Mouse (Mus musculus) hematopoietic stem cell, adult 5-6 weeks (primary cell): Measurements from ENCODE around the gene Iqgap2. TPM values are rescaled to one million over a fixed set of nuclear protein-coding genes. Genes with fewer than 3 reads are reported as not detected.

Experiments
- ATAC-seq, 2 experiments: fragments of 125-278 bp in 1 of 2; replicated peaks in 1 of 2; 2 replicates each; pipeline ENCODE4 v1.8.0; 2016 to 2017; ENCODE audit warnings: inconsistent platforms in 2 of 2, mild to moderate bottlenecking in 2 of 2, moderate number of reproducible peaks in 2 of 2, low read depth in 1 of 2, moderate TSS enrichment in 1 of 2; ENCODE audit not compliant: low FRiP score in 2 of 2, poor library complexity in 2 of 2, severe bottlenecking in 2 of 2, insufficient read depth in 1 of 2, low TSS enrichment in 1 of 2
- total RNA-seq: library from RNA; stranded (forward); fragments of 172-1452, 232-1000 nt; gene quantifications from 2 replicates; pipeline ENCODE4 v1.2.3, GENCODE M21; 2017

The Iqgap2 gene
- total RNA-seq, 1 experiment from 2014 or later = 234 TPM

DNA sequence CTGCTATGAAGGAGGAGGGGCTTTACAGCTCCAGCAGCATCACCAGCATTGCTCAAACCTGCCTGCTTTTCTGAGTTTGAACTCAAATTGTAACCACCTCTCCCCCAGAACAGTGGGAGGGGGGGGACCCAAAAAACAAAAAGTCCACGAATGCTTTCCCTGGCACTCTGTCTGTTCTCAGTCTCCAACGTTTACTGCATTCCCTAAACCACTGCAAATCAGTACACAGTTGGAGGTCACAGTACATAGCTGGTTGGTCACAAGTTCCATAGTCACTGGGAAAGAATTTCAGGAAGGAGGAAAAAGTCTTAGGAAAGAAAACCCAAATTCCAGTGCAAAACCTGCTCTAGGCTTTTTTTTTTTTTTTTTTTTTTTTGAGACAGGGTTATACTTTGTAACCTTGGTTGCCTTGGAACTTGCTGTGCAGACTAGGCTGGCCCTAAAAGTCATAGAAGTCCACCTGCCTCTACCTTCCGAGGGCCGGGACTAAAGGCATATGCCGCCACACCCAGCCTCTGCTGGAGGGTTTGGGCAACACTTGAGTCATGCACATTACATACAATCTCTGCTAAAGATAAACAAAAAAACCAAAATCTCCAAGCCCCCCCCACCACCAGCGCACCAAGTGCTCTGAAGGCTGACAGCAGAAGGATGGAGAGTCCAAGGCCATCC lies 283.2 kb downstream of the Iqgap2 start:
- ATAC-seq = no peak

DNA sequence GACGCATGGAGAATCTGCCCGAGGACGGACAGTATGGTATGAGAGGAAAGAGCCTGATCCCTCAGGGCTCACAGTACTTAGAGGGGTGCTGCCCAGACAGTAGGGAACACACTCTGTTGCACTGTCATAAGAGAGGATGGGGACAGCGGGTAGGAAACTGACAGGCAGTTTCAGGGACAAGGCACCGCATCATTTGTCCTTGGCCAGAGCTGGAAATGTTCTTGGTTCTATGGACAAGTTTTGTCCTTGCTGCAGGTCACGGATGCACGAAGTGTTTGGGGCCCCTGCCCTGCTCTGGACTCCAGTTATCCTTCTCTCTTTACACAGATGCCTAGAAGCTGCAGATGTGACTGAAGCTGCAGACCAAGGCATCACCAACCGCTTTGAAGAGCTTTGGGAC lies 284.7 kb downstream of the Iqgap2 start:
- ATAC-seq = no peak

DNA sequence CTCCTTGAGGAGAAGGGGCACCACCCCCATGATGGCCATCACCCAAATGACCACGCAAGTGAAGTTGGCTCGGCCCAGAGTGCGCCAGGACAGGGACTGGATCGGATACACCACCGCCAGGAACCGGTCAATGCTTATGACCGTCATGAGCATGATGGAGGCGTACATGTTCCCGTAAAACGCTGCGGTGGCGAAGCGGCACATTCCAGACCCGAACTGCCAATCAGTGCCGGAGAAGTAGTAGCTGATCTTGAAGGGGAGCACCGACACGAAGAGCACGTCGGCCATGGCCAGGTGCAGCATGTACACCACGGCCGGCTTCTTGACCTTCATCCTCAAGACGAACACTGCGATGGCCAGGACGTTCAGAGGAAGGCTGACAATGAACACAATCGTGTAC lies 287.4 kb downstream of the Iqgap2 start:
- ATAC-seq = no peak

DNA sequence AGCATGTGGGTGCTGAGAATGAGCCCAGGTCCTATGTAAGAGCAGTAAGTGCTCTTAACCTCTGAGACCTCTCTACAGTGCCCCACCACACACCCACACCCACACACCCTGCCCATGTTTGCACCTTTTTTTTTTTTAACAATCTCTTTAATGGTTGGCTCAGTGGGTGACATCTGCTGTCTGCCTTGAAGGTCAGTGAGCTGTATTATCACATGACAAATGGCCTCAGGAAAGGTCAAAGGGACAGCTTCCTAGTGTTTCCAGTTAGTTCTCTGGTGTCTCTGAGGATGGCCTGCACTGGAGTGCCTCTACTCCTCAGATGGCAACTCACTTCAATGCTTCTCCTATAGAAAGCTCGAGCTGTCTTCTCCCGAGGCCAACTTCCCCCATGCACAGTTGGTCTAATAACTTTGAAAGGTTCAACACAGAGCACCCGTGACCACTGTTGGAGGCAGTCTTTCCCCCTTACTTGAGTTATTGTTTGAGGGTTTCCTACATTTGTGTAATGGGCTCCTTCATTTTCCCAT lies 291.8 kb downstream of the Iqgap2 start:
- ATAC-seq = no peak

DNA sequence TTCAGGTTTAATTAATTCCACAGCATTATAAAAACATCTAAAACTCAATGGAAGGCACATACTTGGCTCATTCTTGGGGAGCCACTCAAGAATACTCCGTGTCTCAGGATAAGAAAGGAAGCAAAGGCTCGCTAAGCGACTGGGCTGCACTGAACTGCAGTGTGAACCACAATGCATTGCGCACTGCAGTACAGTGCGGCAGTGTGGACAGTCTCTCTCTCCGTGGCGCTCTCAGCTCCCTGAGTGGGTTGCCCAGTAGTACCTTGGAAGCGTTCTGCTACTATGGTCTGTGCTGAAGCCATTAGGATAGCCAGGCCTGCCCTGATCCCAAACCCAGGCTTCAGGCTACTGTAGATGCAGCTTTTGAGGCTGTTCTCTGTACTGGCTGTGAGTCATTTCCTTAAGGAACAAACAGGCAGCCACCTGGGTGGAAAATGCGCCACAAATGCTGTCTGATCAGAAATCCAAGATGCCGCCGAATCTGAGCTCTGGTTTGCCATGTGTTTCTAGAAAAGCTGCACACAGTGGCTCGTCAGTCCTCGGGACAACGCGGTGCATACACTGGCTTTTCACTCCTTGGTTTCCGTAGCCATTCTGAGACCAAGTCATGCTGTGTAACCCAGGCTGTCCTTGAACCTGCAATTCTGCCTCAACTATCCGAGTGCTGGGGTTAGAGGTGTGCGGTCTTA lies 293.3 kb downstream of the Iqgap2 start:
- ATAC-seq = no peak

DNA sequence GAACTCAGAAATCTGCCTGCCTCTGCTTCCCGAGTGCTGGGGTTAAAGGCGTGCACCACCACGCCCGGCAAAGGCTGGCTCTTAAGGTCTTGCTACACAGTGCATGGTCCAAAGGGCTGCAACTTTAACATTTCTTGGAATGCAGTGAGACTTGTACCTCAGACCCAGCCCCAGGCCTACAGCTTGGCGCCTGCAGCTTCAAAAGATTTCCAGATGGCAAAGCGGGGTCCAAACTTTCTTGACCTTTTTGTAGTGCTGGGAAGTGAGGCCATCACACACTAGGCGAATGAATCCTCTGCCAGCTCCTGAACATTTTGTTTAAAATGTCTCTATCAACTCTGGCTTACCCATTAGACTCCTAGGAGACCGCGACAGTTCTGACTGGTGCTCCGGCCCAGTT lies 294.1 kb downstream of the Iqgap2 start:
- ATAC-seq = no peak

DNA sequence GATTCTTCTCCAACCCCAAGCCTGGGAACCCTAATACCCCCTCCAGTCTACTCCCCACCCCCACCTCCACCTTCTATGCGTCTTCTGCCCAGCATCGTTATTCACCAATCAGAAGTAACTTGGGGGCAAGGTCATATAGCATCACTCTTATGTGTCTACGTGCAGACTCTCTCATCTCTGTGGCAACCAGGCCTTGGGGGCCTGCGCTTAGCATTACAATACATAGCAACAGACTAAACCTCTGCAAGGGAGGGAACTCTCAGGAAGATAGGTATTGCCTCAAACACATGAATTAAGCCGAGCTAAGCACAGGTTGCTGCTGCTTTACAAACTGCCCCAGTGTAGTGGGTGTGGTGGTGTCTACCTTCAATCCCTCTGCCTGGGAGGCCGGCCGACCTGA lies 295.0 kb downstream of the Iqgap2 start:
- no peak for ATAC-seq

DNA sequence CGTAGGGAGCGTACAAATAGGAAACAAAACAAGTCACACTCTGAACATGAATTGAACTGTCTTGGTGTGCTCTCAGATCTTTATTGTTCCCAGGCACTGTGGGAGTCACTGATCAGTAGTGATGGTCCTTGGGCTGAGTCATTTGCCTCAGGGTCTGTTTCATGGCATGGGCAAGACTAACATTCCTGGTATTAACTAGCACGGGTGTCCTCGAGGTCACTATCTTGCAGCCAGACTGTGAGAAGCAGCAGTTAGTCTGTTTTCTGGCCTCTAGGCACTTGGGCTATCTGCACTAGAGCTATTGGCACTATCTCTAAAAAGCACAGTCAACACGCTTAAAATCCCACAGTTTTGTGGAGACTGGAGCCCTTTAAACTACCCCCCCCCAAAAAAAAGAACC lies 295.8 kb downstream of the Iqgap2 start:
- no peak for ATAC-seq

DNA sequence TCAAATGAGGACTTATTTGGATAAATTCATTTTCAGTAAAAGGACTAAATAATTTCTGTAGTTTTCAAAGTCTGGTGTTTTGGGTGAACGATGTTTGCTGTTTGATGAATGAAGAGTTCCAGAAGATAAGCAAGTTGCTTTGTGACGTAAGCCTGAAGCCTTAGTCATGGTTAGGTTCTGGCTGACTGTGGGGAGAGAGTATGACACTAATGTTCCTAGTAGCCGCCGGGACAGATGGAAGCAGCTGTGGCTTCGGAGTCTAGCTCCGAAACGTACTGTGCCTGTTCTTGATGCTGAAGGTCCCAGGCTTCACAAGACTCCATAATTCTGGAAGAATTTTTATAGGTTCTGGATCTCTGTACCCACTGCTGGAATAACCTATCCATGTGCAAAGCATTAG lies 296.3 kb downstream of the Iqgap2 start:
- ATAC-seq = no peak

DNA sequence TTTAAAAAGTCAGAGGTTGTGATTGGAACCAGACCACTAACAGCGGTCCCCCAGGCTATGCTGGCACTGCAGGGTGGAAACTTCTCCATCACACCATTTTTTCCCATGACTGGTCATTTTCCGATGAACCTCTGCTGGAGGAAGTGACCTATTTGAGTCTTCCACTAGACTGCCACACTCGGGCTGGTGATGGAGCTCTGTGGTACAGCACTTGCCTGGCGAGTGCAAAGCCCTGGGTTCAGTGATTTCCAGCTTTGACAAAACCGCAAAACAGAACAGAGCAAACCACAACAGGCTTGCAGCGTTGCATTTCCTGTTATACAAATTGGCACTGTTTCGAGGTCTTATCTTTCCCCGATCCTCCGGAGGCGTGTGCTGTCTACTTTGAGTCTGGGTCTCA lies 298.9 kb downstream of the Iqgap2 start:
- peak; percentile 93 to 94 for ATAC-seq

DNA sequence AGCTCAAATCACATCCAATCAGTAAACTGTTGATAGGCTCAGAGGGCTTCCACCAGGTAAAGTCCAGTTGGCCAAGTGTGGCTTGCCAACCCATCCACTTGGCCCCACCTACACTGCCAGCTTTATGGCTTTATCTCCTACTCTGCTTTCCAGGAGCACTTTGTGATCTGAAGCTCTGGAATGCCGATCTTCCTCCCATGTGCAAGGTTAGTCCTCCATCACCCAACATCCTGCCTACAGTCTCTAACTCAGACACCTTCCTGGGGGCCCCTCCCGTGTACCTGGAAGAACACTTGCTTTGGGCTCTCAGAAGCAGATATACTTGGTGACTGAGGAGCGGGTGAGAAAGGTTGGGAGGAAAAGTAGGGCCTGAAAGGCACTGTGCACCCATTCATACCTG lies 300.1 kb downstream of the Iqgap2 start:
- ATAC-seq = no peak

DNA sequence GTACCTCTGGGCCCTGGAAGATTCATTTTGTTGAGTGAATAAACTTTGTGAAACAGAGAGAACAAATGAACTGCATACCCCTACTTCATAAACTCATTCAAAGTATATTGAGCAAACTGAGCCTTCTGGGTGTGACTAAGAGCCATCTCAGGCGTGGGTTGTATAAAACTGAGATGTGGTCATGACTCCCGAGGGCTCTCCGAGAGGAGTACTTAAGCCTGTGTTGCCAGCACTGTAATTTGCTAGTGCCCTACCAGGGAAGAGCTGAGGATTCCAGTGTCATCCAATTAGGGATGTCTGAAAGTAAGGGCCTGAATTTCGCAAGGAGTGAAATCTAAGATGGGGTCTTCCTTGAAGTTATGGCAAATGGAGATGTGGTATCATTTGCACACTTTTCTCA lies 304.1 kb downstream of the Iqgap2 start:
- no peak for ATAC-seq

DNA sequence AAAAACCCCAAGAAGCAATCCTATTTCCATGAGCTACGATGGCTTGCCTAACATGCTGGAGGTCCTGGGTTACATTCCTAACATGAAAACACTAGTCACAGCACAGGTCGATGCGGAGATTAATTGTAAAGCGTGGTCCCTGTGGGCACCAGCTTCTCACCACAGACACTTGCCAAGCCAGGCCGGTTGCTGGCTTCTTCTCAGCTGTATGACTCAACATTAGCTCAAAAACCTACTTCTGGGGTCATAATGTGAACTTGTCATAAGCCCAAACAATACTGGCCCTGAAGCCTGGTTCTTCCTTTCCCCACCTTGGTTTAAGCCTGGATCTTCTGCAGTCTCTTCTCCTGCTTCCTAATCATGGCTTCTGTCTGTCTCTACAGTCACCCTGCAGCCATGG lies 306.8 kb downstream of the Iqgap2 start:
- ATAC-seq = 0 out of 4 replicates have a peak, but pooled peaks of 1 of the 2 experiments have one; percentile 14

DNA sequence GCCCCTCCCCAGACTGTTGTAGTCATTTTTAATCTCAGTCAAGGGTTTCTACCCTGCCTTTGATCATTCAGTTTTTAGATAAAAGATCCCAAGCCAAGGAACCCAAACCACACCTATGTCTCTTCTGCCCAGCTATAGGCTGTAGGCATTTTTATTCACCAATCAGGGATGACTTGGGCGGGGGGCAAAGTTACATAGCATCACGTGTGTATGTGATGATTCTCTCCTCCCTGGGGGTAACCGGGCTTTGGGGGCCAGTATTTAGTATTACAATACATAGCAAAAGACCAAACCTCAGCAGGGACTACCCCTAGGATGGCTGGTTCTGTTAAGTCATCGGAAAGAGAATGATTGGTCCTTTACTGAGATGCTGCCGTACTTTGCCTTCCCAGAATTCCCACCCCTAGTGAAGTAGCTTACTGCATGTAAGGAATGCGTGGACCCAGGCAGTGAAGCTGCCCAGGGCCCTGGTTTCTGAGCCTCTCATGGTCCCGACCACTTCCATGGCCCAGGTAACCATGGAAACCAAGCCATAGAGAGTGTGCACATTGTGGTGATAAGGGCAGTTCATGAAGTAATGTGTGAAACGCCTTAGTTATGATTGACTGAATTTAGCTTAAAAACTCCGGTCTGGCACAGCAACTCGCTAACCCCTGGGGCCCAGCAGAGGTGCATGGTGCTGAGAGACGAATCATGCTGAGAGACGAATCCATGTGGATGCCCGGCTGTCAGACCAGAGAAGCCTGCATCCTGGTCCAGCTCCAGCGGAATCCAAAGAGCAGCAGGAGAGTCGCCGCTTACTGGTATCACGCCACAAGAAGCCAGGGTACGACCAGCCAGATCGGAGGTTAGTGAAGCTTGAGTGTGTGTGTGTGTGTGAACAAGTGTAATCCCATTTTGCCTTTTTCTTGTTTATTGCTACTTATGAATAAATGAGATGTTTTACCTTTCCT lies 308.2 kb downstream of the Iqgap2 start:
- ATAC-seq = no peak

DNA sequence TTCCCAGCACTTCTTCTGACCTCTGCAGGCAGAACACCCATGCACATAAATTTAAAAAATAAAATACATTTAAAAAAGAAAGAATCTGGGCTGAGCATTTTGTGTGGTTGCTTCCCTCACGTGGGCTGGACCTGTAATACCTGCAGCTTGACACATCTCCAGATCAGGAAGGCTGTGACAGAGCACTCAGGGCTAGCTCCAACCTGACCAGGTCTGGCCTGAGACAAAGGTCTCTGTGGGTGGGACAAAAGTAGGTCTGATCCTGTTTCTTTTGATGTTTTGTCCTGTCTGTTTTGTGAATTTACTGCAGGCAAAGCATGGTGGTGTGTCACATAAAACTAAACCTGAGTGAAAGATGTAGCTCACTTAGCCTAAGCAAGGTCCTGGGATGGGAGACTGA lies 309.9 kb downstream of the Iqgap2 start:
- ATAC-seq = no peak

DNA sequence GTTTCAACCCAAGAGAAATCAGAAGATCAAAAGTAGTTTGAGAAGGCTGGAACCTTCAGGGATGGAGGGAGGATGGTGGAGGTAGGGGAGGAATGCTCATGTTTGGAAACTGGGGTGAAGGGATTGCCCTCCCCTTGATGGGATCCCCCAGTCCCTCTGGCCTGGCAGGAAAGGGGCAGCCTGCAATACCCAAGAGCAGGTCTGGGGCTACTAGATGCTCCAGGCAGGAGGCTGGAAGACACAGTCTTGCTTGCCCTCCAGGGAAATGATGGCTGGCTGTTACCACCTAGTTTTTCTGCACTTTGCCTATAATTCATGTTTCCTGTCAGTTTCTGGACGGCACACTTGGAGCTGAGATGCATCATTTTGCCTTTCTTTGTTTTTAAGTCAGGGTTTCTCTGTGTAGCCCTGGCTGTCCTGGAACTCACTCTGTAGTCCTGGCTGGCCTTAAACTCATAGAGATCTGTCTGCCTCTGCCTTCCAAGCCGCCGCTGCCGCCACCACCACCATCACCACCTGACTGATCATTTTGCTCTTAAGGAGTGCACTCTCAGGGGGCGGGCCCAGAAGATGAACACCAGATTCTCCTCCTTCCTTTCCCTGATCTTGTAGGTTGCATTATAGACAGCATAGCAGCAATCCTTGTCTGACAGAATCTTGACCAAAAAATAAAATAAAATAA lies 313.6 kb downstream of the Iqgap2 start:
- ATAC-seq = no peak; a peak in 1 of 4 replicates
